In genomic region chr6:86822285-86823050, GRCm38 (mm10) we compare ENCODE assay signal across 8 mouse cellular contexts. TPM values are rescaled to one million over a fixed set of nuclear protein-coding genes. Genes with fewer than 3 reads are reported as not detected.
DNase-seq lines count a peak whose midpoint lies in the region; ATAC-seq and TF ChIP-seq lines count a peak whose summit lies in the region.

No protein-coding gene starts in this region.

- no peaks in the 10 kb centered on the region for H3K36me3 ChIP-seq in ES-Bruce4 (ENCODE audit: control insufficient read depth, insufficient read depth, low read length, poor library complexity, severe bottlenecking)
- no peaks in the 10 kb centered on the region for H3K36me3 ChIP-seq in hindbrain, embryonic 11.5 days (ENCODE audit: control insufficient read depth, insufficient read depth, low read length)
- no peaks in the 10 kb centered on the region for H3K36me3 ChIP-seq in lung, embryonic 14.5 days (ENCODE audit: insufficient read depth)

- TF ChIP-seq CTCF in ES-Bruce4 (IDR thresholded peaks at IDR 0.05; ENCODE audit: low read depth, low read length), result no peak
- no peak for TF ChIP-seq CTCF in lung, embryonic 14.5 days (IDR thresholded peaks at IDR 0.05; ENCODE audit: low read depth)

- 0 out of 2 replicates have a peak, but pooled peaks have one; percentile 42 for TF ChIP-seq EP300 in ES-Bruce4 (IDR thresholded peaks at IDR 0.05; ENCODE audit: insufficient read depth, low read depth, low read length)

- no peaks in the 10 kb centered on the region for H3K4me1 ChIP-seq in ES-Bruce4 (ENCODE audit: control insufficient read depth, insufficient read depth, low read length)
- peaks cover 3% of the 10 kb centered on the region; the same call in 1 of the 2 replicates for H3K4me1 ChIP-seq in hindbrain, embryonic 11.5 days (replicated peaks; ENCODE audit: control insufficient read depth, insufficient read depth, low read length)
- H3K4me1 ChIP-seq in lung, embryonic 14.5 days (ENCODE audit: insufficient read depth), result 0 out of 2 replicates have a peak, but pooled peaks cover 5% of the 10 kb centered on the region

- H3K9ac ChIP-seq in ES-Bruce4 (ENCODE audit: low read depth, poor library complexity, severe bottlenecking), result 0 out of 2 replicates have a peak overlapping the region, but pooled peaks have one; percentile 9
- peak overlapping the region; percentile 36; the same call in 1 of the 2 replicates for H3K9ac ChIP-seq in hindbrain, embryonic 11.5 days (ENCODE audit: low read depth, low read length)
- H3K9ac ChIP-seq in lung, embryonic 14.5 days, result no peak overlapping the region

- peak; percentile 96 for DNase-seq in cerebellum, adult 11-12 months
- DNase-seq in frontal cortex, postnatal 10 days (ENCODE audit: low spot score in 2 of 2), result peak; percentile 49 to 75
- peak; percentile 28 for DNase-seq in hindbrain, embryonic 11.5 days (ENCODE audit: low spot score)
- DNase-seq in layer of hippocampus, adult 9-11 months, result peak; percentile 90
- peak; percentile 37 for DNase-seq in lung, embryonic 14.5 days
- DNase-seq in spleen, adult 18-20 months, result no peak

- no peak overlapping the region for H3K4me3 ChIP-seq in ES-Bruce4 (ENCODE audit: low read depth, low read length)
- no peak overlapping the region for H3K4me3 ChIP-seq in hindbrain, embryonic 11.5 days (ENCODE audit: low read depth, low read length)
- peak overlapping the region; percentile 13; the same call in 1 of the 2 replicates for H3K4me3 ChIP-seq in lung, embryonic 14.5 days (ENCODE audit: low read depth, low read length)

- no peak for ATAC-seq in hindbrain, embryonic 11.5 days (ENCODE audit: low FRiP score)
- ATAC-seq in lung, embryonic 14.5 days (ENCODE audit: insufficient read depth), result peak; percentile 54; the same call in 1 of the 2 replicates
- peak; percentile 31; the same call in 1 of the 2 replicates for ATAC-seq in neutrophil, adult 5-6 weeks (ENCODE audit: extremely low read depth, insufficient number of reproducible peaks, low FRiP score, poor library complexity, severe bottlenecking)

- no peaks in the 10 kb centered on the region for H3K9me3 ChIP-seq in ES-Bruce4 (replicated peaks; ENCODE audit: control insufficient read depth, insufficient read depth, low read length, poor library complexity, severe bottlenecking)
- no peaks in the 10 kb centered on the region for H3K9me3 ChIP-seq in hindbrain, embryonic 11.5 days (ENCODE audit: control insufficient read depth, low read length)
- no peaks in the 10 kb centered on the region for H3K9me3 ChIP-seq in lung, embryonic 14.5 days (ENCODE audit: low read depth, low read length)

- no peak for TF ChIP-seq POLR2A in ES-Bruce4 (IDR thresholded peaks at IDR 0.05; ENCODE audit: insufficient read depth, low read length)

- H3K27ac ChIP-seq in ES-Bruce4 (ENCODE audit: insufficient read depth, low read length), result peak overlapping the region; percentile 29
- no peak overlapping the region for H3K27ac ChIP-seq in hindbrain, embryonic 11.5 days (ENCODE audit: low read depth, low read length)
- no peak overlapping the region for H3K27ac ChIP-seq in lung, embryonic 14.5 days (ENCODE audit: low read depth)

- WGBS in hindbrain, embryonic 11.5 days, result 5% methylated on average over 19 of the region's 19 CpGs
- WGBS in lung, embryonic 14.5 days, result 2% methylated on average over 19 of the region's 19 CpGs

- H3K4me2 ChIP-seq in hindbrain, embryonic 11.5 days (replicated peaks; ENCODE audit: low read depth, low read length), result peak overlapping the region; percentile 27; the same call in 1 of the 2 replicates
- H3K4me2 ChIP-seq in lung, embryonic 14.5 days, result peak overlapping the region; percentile 55

- H3K27me3 ChIP-seq in ES-Bruce4 (ENCODE audit: control insufficient read depth, insufficient read depth, low read length, poor library complexity, severe bottlenecking), result no peaks in the 10 kb centered on the region
- no peaks in the 10 kb centered on the region; the same call in 1 of the 2 replicates for H3K27me3 ChIP-seq in hindbrain, embryonic 11.5 days (ENCODE audit: control insufficient read depth, insufficient read depth, low read length)
- H3K27me3 ChIP-seq in lung, embryonic 14.5 days (ENCODE audit: insufficient read depth, low read length), result no peaks in the 10 kb centered on the region; the same call in 1 of the 2 replicates

RNA-seq across cellular contexts. Expression of gene Aak1, which starts 26.8 kb away (rescaled TPM):
- polyA plus RNA-seq in ES-Bruce4 (2011; ENCODE audit: insufficient read depth, insufficient read length, low read depth, missing spikeins), result 31.1 and 38.2 TPM in 2 replicates
- polyA plus RNA-seq in hindbrain, embryonic 11.5 days (2014; fragmentation: Nextera tagmentation; extraction: Ambion mirVana), result 22.0 and 33.0 TPM in 2 replicates
- 18.3 and 20.7 TPM in 2 replicates for polyA plus RNA-seq in lung, embryonic 14.5 days (2014; fragmentation: Nextera tagmentation; extraction: Ambion mirVana)
- 22.7 and 29.3 TPM in 2 replicates for total RNA-seq in neutrophil, adult 5-6 weeks (2017)

RNA-seq across cellular contexts. Expression of gene Anxa4, which starts 29.1 kb away (rescaled TPM):
- 36.7 and 37.8 TPM in 2 replicates for polyA plus RNA-seq in ES-Bruce4 (2011; ENCODE audit: insufficient read depth, insufficient read length, low read depth, missing spikeins)
- 8.2 and 11.7 TPM in 2 replicates for polyA plus RNA-seq in hindbrain, embryonic 11.5 days (2014; fragmentation: Nextera tagmentation; extraction: Ambion mirVana)
- polyA plus RNA-seq in lung, embryonic 14.5 days (2014; fragmentation: Nextera tagmentation; extraction: Ambion mirVana), result 90.4 and 100 TPM in 2 replicates
- total RNA-seq in neutrophil, adult 5-6 weeks (2017), result 12.5 and 14.9 TPM in 2 replicates

Comparison
In these comparisons a context has a peak if more than half of its experiments do, and no peak if none do; other contexts are left out.
1. DNase-seq: peak in cerebellum, adult 11-12 months (single experiment), frontal cortex, postnatal 10 days (2 of 2), hindbrain, embryonic 11.5 days (single experiment), layer of hippocampus, adult 9-11 months (single experiment) and lung, embryonic 14.5 days (single experiment); none in spleen, adult 18-20 months (0 of 2).